In genomic region chr11:55291901-55292300, GRCm38 (mm10) we compare ENCODE assay signal across 15 mouse cellular contexts. TPM values are rescaled to one million over a fixed set of nuclear protein-coding genes. Genes with fewer than 3 reads are reported as not detected.
"Had no signal": no experiment of that assay in that cellular context is flagged by ENCODE, and none has a peak within 500 bp of the region (broad histone marks: within the 10 kb centered on the region; RNA-seq: fewer than 3 reads in every experiment).

No protein-coding gene starts in this region.

- DNase-seq: lung, adult 2 months; lung, postnatal 14 days; lung, postnatal 36 days; retina, postnatal 1 day; right cerebral cortex, adult 18-20 months; right cerebral cortex, postnatal 25 days; right cerebral cortex, postnatal 4 days; spleen, adult 18-20 months; thymus, adult 18-20 months; thymus, postnatal 14 days; thymus, postnatal 36 days had no signal

RNA-seq across cellular contexts. Expression of gene Fat2, which starts 44.5 kb away (rescaled TPM):
- total RNA-seq: megakaryocyte progenitor cell, adult 5-6 weeks; monocyte, adult 5-6 weeks had no signal
- polyA plus RNA-seq: macrophage; small intestine, adult 2 months had no signal
